Mouse (Mus musculus): ENCODE measurements around the gene Gm20894.
"Not testable (repeated sequence)": the region's sequence is repeated elsewhere in the genome, so short reads cannot be mapped to it uniquely, and the experiment has no call there.

Gene Gm20894

GRCm38 (mm10) chrY:28271412-28271811, at the start of gene Gm20894:
Gene Gm20894, minus strand, starts transcription at chrY:28271512.
- in situ Hi-C loops (cut with MseI, MboI), result not testable (repeated sequence)

Data from mouse trophoblast stem cell (cell line).